Comparison of ENCODE assay signal across 9 mouse cellular contexts in the genomic region with DNA sequence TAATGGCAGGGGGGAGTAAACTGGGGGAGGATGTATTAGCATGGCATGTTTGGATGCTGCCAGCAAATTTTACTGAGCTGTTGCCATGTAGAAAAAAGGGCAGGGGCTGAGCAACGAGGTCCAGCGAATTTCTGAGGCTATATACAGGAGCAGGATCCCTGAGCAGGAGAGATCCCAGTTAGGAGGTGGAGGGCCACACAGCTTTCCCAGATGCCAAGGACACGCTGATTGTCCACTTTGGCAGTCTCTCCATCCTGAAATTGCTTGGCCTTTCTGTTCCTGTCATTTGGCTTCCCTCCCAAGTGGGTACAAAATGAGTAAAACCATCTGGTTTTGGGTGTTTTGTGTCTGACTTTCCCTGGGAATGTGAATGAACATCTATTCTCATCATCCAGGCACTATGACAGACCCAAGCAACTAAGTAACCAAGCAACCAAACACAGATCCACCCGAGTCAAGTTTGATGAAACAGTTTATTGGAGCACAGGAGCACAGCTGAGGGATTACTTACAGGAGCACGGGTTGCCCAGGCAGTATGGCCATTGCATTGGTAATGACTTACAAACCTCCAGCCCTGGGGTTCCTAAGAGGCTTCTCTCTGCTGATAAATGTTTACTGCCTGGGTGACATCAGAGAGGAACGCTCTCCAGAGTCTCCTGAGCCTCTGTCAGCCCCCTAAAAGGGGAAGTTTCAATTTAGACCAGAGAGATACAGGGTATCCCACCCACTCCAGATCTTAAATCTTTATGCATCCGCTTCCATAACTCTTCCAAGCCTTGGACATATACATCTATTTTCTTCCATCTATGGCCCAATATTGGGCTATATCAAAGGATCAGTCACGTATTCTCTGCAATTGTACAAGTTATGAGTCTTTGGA. TPM values are rescaled to one million over a fixed set of nuclear protein-coding genes. Genes with fewer than 3 reads are reported as not detected.
"Had no signal": no experiment of that assay in that cellular context is flagged by ENCODE, and none has a peak within 500 bp of the region (broad histone marks: within the 10 kb centered on the region; RNA-seq: fewer than 3 reads in every experiment).

No protein-coding gene starts in this region.

RNA-seq across cellular contexts. Expression of a gene that starts 29.9 kb away (rescaled TPM):
- total RNA-seq: megakaryocyte-erythroid progenitor cell, adult 5-6 weeks had no signal
- polyA plus RNA-seq: limb, embryonic 12.5 days; liver, embryonic 13.5 days; lung, embryonic 16.5 days; midbrain, embryonic 13.5 days; myocyte; neural tube, embryonic 11.5 days; neural tube, embryonic 15.5 days; stomach, postnatal 0 days had no signal
